Mouse (Mus musculus): ENCODE results near the gene Gm27021.

- TF ChIP-seq CTCF (IDR thresholded peaks at IDR 0.05; ENCODE audit: control insufficient read depth, insufficient read depth, insufficient replicate concordance, low read depth, low read length) (no peak), POLR2A (IDR thresholded peaks at IDR 0.05; ENCODE audit: control insufficient read depth, low read depth, low read length) (no peak)
Measured at GRCm38 (mm10) chr8:120681113-120681512, 13.2 kb upstream of the Gm27021 start.
